Mouse (Mus musculus): ENCODE measurements around the gene Arid1b. TPM values are rescaled to one million over a fixed set of nuclear protein-coding genes. Genes with fewer than 3 reads are reported as not detected.

The Arid1b gene
- total and polyA plus RNA-seq, 3 experiments = 6.1 to 12.4 (median 9.7) TPM

GRCm38 (mm10) chr17:5390682-5391081 lies 396.6 kb downstream of the Arid1b start:
- H3K4me2 ChIP-seq (ENCODE audit: insufficient read depth, low read depth, poor library complexity, severe bottlenecking) = no peak overlapping the region
- H3K27ac ChIP-seq (ENCODE audit: insufficient read depth, low read depth) = no peak overlapping the region
- TF ChIP-seq TBP (conservative IDR thresholded peaks at IDR 0.05; ENCODE audit: low read depth, low read length) = no peak
- no peak for TF ChIP-seq HCFC1 (IDR thresholded peaks at IDR 0.05; ENCODE audit: low read depth, low read length)
- TF ChIP-seq CHD2 (IDR thresholded peaks at IDR 0.05; ENCODE audit: low read length) = no peak
- no peak for TF ChIP-seq RAD21 (IDR thresholded peaks at IDR 0.05; ENCODE audit: low read depth, low read length)
- TF ChIP-seq PAX5 (IDR thresholded peaks at IDR 0.05; ENCODE audit: low read length) = no peak
- no peak for TF ChIP-seq JUND (conservative IDR thresholded peaks at IDR 0.05; ENCODE audit: low read depth, low read length)
- TF ChIP-seq E2F4 (IDR thresholded peaks at IDR 0.05; ENCODE audit: insufficient replicate concordance, low read depth, low read length) = no peak
- TF ChIP-seq USF1 (IDR thresholded peaks at IDR 0.05; ENCODE audit: low read depth, low read length) = no peak
- TF ChIP-seq MXI1 (IDR thresholded peaks at IDR 0.05; ENCODE audit: low read depth, low read length) = no peak
- no peak for TF ChIP-seq ZMIZ1 (IDR thresholded peaks at IDR 0.05; ENCODE audit: low read depth, low read length)
- TF ChIP-seq CHD1 (IDR thresholded peaks at IDR 0.05; ENCODE audit: low read depth, low read length) = no peak
- TF ChIP-seq POLR2A (IDR thresholded peaks at IDR 0.05; ENCODE audit: low read depth, low read length) = no peak
- no peak for TF ChIP-seq MEF2A (IDR thresholded peaks at IDR 0.05; ENCODE audit: borderline replicate concordance, low read depth, low read length)
- TF ChIP-seq ZKSCAN1 (IDR thresholded peaks at IDR 0.05; ENCODE audit: borderline replicate concordance, low read depth, low read length) = no peak
- TF ChIP-seq SIN3A (IDR thresholded peaks at IDR 0.05; ENCODE audit: low read length) = no peak
- no peak for TF ChIP-seq ELF1 (IDR thresholded peaks at IDR 0.05; ENCODE audit: low read depth, low read length)
- TF ChIP-seq KAT2A (IDR thresholded peaks at IDR 0.05; ENCODE audit: insufficient replicate concordance, low read length) = no peak
- no peak for TF ChIP-seq UBTF (IDR thresholded peaks at IDR 0.05; ENCODE audit: low read depth, low read length)
- no peak for TF ChIP-seq IRF4 (IDR thresholded peaks at IDR 0.05; ENCODE audit: low read depth, low read length)
- no peak overlapping the region for H3K4me3 ChIP-seq (replicated peaks in 1 of 3; ENCODE audit: low read depth in 2 of 3, low read length in 2 of 3, poor library complexity in 1 of 3)
- peaks cover 3% of the 10 kb centered on the region for H3K9me3 ChIP-seq (replicated peaks; ENCODE audit: low read length)
- DNase-seq (ENCODE audit: extremely low read depth) = no peak
- in situ Hi-C loops (cut with MboI; ENCODE audit: low pct_ligation_motif_present, low pct_unique_long_range_greater_than_20kb, low sequenced_read_pairs) = loop anchor here (25.0 kb wide), 1 partner anchor 603 kb away; no protein-coding TSS in a partner anchor
- peaks cover 21% of the 10 kb centered on the region for H3K27me3 ChIP-seq (replicated peaks)
- H3K9ac ChIP-seq (ENCODE audit: insufficient read depth, low read depth) = no peak overlapping the region
- no peaks in the 10 kb centered on the region for H3K4me1 ChIP-seq (ENCODE audit: control insufficient read depth in 1 of 2, insufficient read depth in 2 of 2)
- H3K36me3 ChIP-seq (replicated peaks in 1 of 2; ENCODE audit: control insufficient read depth in 1 of 2, insufficient read depth in 1 of 2, low read length in 1 of 2) = no peaks in the 10 kb centered on the region
- dilution Hi-C loops (cut with MboI; ENCODE audit: extremely low pct_ligation_motif_present, extremely low pct_unique_long_range_greater_than_20kb, low sequenced_read_pairs) = no loop called here
- no peaks in the 10 kb centered on the region for H3K79me2 ChIP-seq (replicated peaks; ENCODE audit: control insufficient read depth, extremely low read depth, insufficient read depth, poor library complexity, severe bottlenecking)

- in situ Hi-C loops (cut with MboI; ENCODE audit: low pct_ligation_motif_present, low pct_unique_long_range_greater_than_20kb, low sequenced_read_pairs) = loop anchor here (5.0 to 25.0 kb wide), 2 partner anchors 138 to 608 kb away; no protein-coding TSS in a partner anchor
- dilution Hi-C loops (cut with MboI; ENCODE audit: extremely low pct_ligation_motif_present, extremely low pct_unique_long_range_greater_than_20kb, low sequenced_read_pairs) = no loop called here
- no peak for DNase-seq (ENCODE audit: extremely low read depth)
- Histone ChIP-seq H3K9ac (ENCODE audit: insufficient read depth, low read depth) (no peak overlapping the region), H3K79me2 (replicated peaks; ENCODE audit: control insufficient read depth, extremely low read depth, insufficient read depth, poor library complexity, severe bottlenecking) (no peaks in the 10 kb centered on the region), H3K36me3 (replicated peaks in 1 of 2; ENCODE audit: control insufficient read depth in 1 of 2, insufficient read depth in 1 of 2, low read length in 1 of 2) (no peaks in the 10 kb centered on the region), H3K27ac (ENCODE audit: insufficient read depth, low read depth) (no peak overlapping the region), H3K4me2 (ENCODE audit: insufficient read depth, low read depth, poor library complexity, severe bottlenecking) (no peak overlapping the region), H3K27me3 (replicated peaks) (no peaks in the 10 kb centered on the region), H3K4me1 (ENCODE audit: control insufficient read depth in 1 of 2, insufficient read depth in 2 of 2) (peaks cover 2 to 7% of the 10 kb centered on the region in 2 experiments; a peak in 3 of 4 replicates), H3K4me3 (replicated peaks in 1 of 3; ENCODE audit: low read depth in 2 of 3, low read length in 2 of 3, poor library complexity in 1 of 3) (no peak overlapping the region), H3K9me3 (replicated peaks; ENCODE audit: low read length) (peaks cover 8% of the 10 kb centered on the region)
- TF ChIP-seq MAFK (IDR thresholded peaks at IDR 0.05; ENCODE audit: insufficient replicate concordance, low read length) (no peak), HCFC1 (IDR thresholded peaks at IDR 0.05; ENCODE audit: low read depth, low read length) (no peak)
Measured at GRCm38 (mm10) chr17:5395454-5396205, 401.5 kb downstream of the Arid1b start.

All from CH12.LX (cell line).